Mouse (Mus musculus): ENCODE data around the gene Rcbtb2. TPM values are rescaled to one million over a fixed set of nuclear protein-coding genes. Genes with fewer than 3 reads are reported as not detected.
"Not testable (repeated sequence)": the region's sequence is repeated elsewhere in the genome, so short reads cannot be mapped to it uniquely, and the experiment has no call there.

The Rcbtb2 gene
- total and polyA plus RNA-seq, 2 experiments from 2014 or later: 47.8 to 57.5 TPM

- no peak overlapping the region for H3K4me3 ChIP-seq (ENCODE audit: low read depth, low read length)
- no peak overlapping the region for H3K4me2 ChIP-seq (ENCODE audit: low read depth, low read length)
- no peak overlapping the region for H3K27ac ChIP-seq (ENCODE audit: low read depth)
- no peaks in the 10 kb centered on the region for H3K4me1 ChIP-seq (ENCODE audit: control insufficient read depth, insufficient read depth)
- H3K9ac ChIP-seq (replicated peaks; ENCODE audit: low read depth, low read length): no peak overlapping the region
- H3K27me3 ChIP-seq (ENCODE audit: control insufficient read depth, insufficient read depth, low read length): no peaks in the 10 kb centered on the region
- DNase-seq (ENCODE audit: low spot score): no peak
- no peaks in the 10 kb centered on the region for H3K9me3 ChIP-seq (replicated peaks; ENCODE audit: control insufficient read depth, low read length)
- TF ChIP-seq CTCF (IDR thresholded peaks at IDR 0.05; ENCODE audit: low read depth): no peak
- TF ChIP-seq EP300 (IDR thresholded peaks at IDR 0.05; ENCODE audit: low read depth): no peak
- H3K36me3 ChIP-seq (replicated peaks; ENCODE audit: control insufficient read depth, insufficient read depth, low read length): no peaks in the 10 kb centered on the region
- no peak for ATAC-seq (ENCODE audit: insufficient read depth, low read depth)
- 77% methylated on average over 3 of the region's 3 CpGs for WGBS
These were observed 30.0 kb upstream of the Rcbtb2 start for GRCm38 (mm10) chr14:73092871-73093270.

DNA sequence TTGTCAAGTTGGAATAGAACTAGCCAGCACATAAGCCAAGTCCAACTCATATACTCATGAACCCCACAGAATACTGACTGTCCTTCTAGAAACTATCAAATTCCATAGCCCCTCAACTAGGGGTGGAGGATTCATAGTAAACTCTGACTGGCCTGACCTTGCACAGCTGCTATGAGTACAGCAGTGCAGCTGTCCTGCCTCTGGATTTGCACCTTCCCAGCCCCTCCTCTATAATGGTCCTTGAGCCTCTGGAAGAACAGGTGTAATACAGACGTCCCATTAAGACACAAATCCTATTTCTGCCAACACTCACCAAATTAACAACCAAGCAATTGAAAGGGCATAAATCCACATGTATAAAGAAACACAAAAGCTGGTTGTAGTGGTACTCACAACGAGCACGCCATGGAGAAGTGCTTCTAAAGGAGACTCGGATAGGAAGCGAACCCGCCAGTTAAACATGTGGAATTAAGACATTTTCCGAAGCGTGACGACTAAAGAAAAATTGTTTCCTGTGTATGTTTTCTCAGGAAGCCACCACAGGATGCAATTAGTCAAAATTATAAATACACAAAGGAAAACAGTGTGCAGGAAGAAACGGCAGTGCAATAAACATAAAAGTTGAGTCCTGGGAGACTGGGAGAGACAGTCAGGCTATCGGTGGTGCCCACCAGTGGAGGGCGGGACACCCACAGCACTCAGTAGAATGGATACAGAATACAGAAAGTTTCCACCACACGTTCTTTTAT lies 27.9 kb upstream of the Rcbtb2 start:
- no peaks in the 10 kb centered on the region for H3K4me1 ChIP-seq (ENCODE audit: control insufficient read depth, insufficient read depth)
- no peak overlapping the region for H3K9ac ChIP-seq (replicated peaks; ENCODE audit: low read depth, low read length)
- 62% methylated on average over 13 of the region's 13 CpGs for WGBS
- TF ChIP-seq CTCF (IDR thresholded peaks at IDR 0.05; ENCODE audit: low read depth): no peak
- TF ChIP-seq EP300 (IDR thresholded peaks at IDR 0.05; ENCODE audit: low read depth): no peak
- H3K27ac ChIP-seq (ENCODE audit: low read depth): no peak overlapping the region
- DNase-seq (ENCODE audit: low spot score) (no peak), ATAC-seq (ENCODE audit: insufficient read depth, low read depth) (no peak)
- no peaks in the 10 kb centered on the region for H3K36me3 ChIP-seq (replicated peaks; ENCODE audit: control insufficient read depth, insufficient read depth, low read length)
- H3K4me3 ChIP-seq (ENCODE audit: low read depth, low read length): no peak overlapping the region
- H3K4me2 ChIP-seq (ENCODE audit: low read depth, low read length): no peak overlapping the region
- H3K27me3 ChIP-seq (ENCODE audit: control insufficient read depth, insufficient read depth, low read length): no peaks in the 10 kb centered on the region
- no peaks in the 10 kb centered on the region for H3K9me3 ChIP-seq (replicated peaks; ENCODE audit: control insufficient read depth, low read length)

GRCm38 (mm10) chr14:73098677-73099387 lies 24.0 kb upstream of the Rcbtb2 start:
- Histone ChIP-seq H3K36me3 (replicated peaks; ENCODE audit: control insufficient read depth, insufficient read depth, low read length) (no peaks in the 10 kb centered on the region), H3K27me3 (ENCODE audit: control insufficient read depth, insufficient read depth, low read length) (no peaks in the 10 kb centered on the region), H3K4me2 (ENCODE audit: low read depth, low read length) (no peak overlapping the region), H3K9me3 (replicated peaks; ENCODE audit: control insufficient read depth, low read length) (no peaks in the 10 kb centered on the region), H3K27ac (ENCODE audit: low read depth) (no peak overlapping the region), H3K4me1 (ENCODE audit: control insufficient read depth, insufficient read depth) (no peaks in the 10 kb centered on the region), H3K4me3 (ENCODE audit: low read depth, low read length) (no peak overlapping the region), H3K9ac (replicated peaks; ENCODE audit: low read depth, low read length) (no peak overlapping the region)
- ATAC-seq (ENCODE audit: insufficient read depth, low read depth) (no peak), DNase-seq (ENCODE audit: low spot score) (peak; percentile 65)
- TF ChIP-seq CTCF (IDR thresholded peaks at IDR 0.05; ENCODE audit: low read depth) (peak; percentile 79), EP300 (IDR thresholded peaks at IDR 0.05; ENCODE audit: low read depth) (no peak)
- 28% methylated on average over 10 of the region's 10 CpGs for WGBS

DNA sequence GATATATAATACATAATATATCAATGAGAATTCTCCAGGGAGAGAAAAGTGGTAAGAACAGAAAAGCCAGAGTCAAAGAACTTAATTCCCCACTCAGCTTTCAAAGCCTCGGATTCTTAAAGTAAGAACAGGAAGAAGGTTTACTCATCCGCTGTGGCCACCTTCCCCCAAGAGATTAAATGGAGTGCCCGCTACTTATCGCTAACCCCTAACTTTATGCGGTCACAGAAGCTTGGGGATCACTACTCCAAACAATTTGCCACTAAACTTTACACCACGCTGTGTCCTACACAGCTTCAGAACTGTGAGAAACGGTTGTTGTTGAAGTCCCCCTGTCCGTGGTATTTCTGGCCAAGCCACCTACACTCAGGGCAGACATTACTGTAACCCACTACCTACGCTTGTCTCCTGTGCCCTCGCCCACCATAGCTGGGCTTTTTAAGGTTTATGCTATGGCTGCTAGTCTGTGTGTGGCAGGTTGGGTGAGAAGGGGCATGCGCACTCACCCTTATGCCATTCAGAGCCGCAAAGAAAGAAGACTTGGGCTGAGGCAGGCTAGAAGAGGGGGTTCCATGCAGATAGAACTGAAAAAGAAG lies 20.5 kb upstream of the Rcbtb2 start:
- Histone ChIP-seq H3K36me3 (replicated peaks; ENCODE audit: control insufficient read depth, insufficient read depth, low read length) (no peaks in the 10 kb centered on the region), H3K4me2 (ENCODE audit: low read depth, low read length) (no peak overlapping the region), H3K9ac (replicated peaks; ENCODE audit: low read depth, low read length) (no peak overlapping the region), H3K27me3 (ENCODE audit: control insufficient read depth, insufficient read depth, low read length) (no peaks in the 10 kb centered on the region), H3K4me1 (ENCODE audit: control insufficient read depth, insufficient read depth) (no peaks in the 10 kb centered on the region), H3K9me3 (replicated peaks; ENCODE audit: control insufficient read depth, low read length) (no peaks in the 10 kb centered on the region), H3K4me3 (ENCODE audit: low read depth, low read length) (no peak overlapping the region), H3K27ac (ENCODE audit: low read depth) (no peak overlapping the region)
- ATAC-seq (ENCODE audit: insufficient read depth, low read depth) (no peak), DNase-seq (ENCODE audit: low spot score) (no peak)
- 47% methylated on average over 12 of the region's 12 CpGs for WGBS
- no peak for TF ChIP-seq CTCF (IDR thresholded peaks at IDR 0.05; ENCODE audit: low read depth)

GRCm38 (mm10) chr14:73102986-73103385 lies 19.9 kb upstream of the Rcbtb2 start:
- H3K27ac ChIP-seq (ENCODE audit: low read depth); H3K27me3 ChIP-seq (ENCODE audit: control insufficient read depth, insufficient read depth, low read length); H3K36me3 ChIP-seq (replicated peaks; ENCODE audit: control insufficient read depth, insufficient read depth, low read length); H3K9me3 ChIP-seq (replicated peaks; ENCODE audit: control insufficient read depth, low read length); H3K4me3 ChIP-seq (ENCODE audit: low read depth, low read length); H3K4me1 ChIP-seq (ENCODE audit: control insufficient read depth, insufficient read depth); DNase-seq (ENCODE audit: low spot score); ATAC-seq (ENCODE audit: insufficient read depth, low read depth); H3K4me2 ChIP-seq (ENCODE audit: low read depth, low read length); H3K9ac ChIP-seq (replicated peaks; ENCODE audit: low read depth, low read length): not testable (repeated sequence)
- 32% methylated on average over 4 of the region's 4 CpGs for WGBS

Data from heart, postnatal 0 days (tissue).